24 mouse cellular contexts compared by ENCODE assay signal in genomic region chr10:38883816-38884599, GRCm38 (mm10).
A peak's percentile ranks its signal among the peaks of the same experiment; 100 is the strongest.
DNase-seq lines count a peak whose midpoint lies in the region; ATAC-seq lines count a peak whose summit lies in the region.
"Had no signal": no experiment of that assay in that cellular context is flagged by ENCODE, and none has a peak within 500 bp of the region (broad histone marks: within the 10 kb centered on the region; RNA-seq: fewer than 3 reads in every experiment).

No protein-coding gene starts in this region.

- peaks cover 6% of the 10 kb centered on the region; the same call in 1 of the 2 replicates for H3K4me1 ChIP-seq in kidney, embryonic 14.5 days (ENCODE audit: control insufficient read depth, insufficient read depth, low read length)
- peaks cover 16% of the 10 kb centered on the region; the same call in 1 of the 2 replicates for H3K4me1 ChIP-seq in lung, embryonic 16.5 days (replicated peaks; ENCODE audit: control insufficient read depth, insufficient read depth, low read length)
- H3K4me1 ChIP-seq: intestine, embryonic 15.5 days; liver, embryonic 15.5 days; midbrain, embryonic 13.5 days had no signal

- H3K27ac ChIP-seq in kidney, embryonic 14.5 days (ENCODE audit: low read depth, low read length): 0 out of 2 replicates have a peak overlapping the region, but pooled peaks have one; percentile 19
- H3K27ac ChIP-seq in lung, embryonic 16.5 days (ENCODE audit: low read length): 0 out of 2 replicates have a peak overlapping the region, but pooled peaks have one; percentile 40
- H3K27ac ChIP-seq: embryonic facial prominence, embryonic 15.5 days; heart, embryonic 15.5 days; intestine, embryonic 15.5 days; layer of hippocampus, adult 2 months; limb, embryonic 10.5 days; liver, embryonic 15.5 days; midbrain, embryonic 13.5 days had no signal

- peak; percentile 44 for DNase-seq in embryo, embryonic 10.5 days (ENCODE audit: low spot score)
- DNase-seq in embryo, embryonic 11 days: no peak
- DNase-seq in kidney, adult 11 months: no peak
- DNase-seq in lung, postnatal 14 days: no peak
- peak; percentile 39 for DNase-seq in lung, postnatal 25 days (ENCODE audit: low spot score)
- no peak for DNase-seq in right cerebral cortex, adult 2 months (ENCODE audit: low spot score in 2 of 2)
- DNase-seq: adrenal gland, postnatal 14 days; cerebellum, adult 2 months; cerebellum, postnatal 25 days; gastrocnemius, postnatal 10 days; kidney, postnatal 14 days; liver; right cerebral cortex, postnatal 14 days had no signal

- H3K9me3 ChIP-seq in kidney, embryonic 14.5 days (ENCODE audit: control insufficient read depth, low read length): no peaks in the 10 kb centered on the region
- no peaks in the 10 kb centered on the region for H3K9me3 ChIP-seq in lung, embryonic 16.5 days (ENCODE audit: control insufficient read depth, low read length)
- H3K9me3 ChIP-seq: embryonic facial prominence, embryonic 15.5 days; heart, embryonic 15.5 days; intestine, embryonic 15.5 days; limb, embryonic 10.5 days; liver, embryonic 15.5 days; midbrain, embryonic 13.5 days had no signal

- ATAC-seq in kidney, embryonic 14.5 days (ENCODE audit: low FRiP score, low TSS enrichment): peak; percentile 89
- peak; percentile 9; the same call in 1 of the 2 replicates for ATAC-seq in lung, embryonic 16.5 days (ENCODE audit: low read depth)
- ATAC-seq: forebrain, embryonic 14.5 days; hindbrain, embryonic 16.5 days; intestine, embryonic 15.5 days; midbrain, embryonic 13.5 days had no signal

- H3K27me3 ChIP-seq in kidney, embryonic 14.5 days (ENCODE audit: control insufficient read depth, insufficient read depth, low read length): no peaks in the 10 kb centered on the region
- no peaks in the 10 kb centered on the region for H3K27me3 ChIP-seq in lung, embryonic 16.5 days (ENCODE audit: control insufficient read depth, insufficient read depth, low read depth, low read length)
- H3K27me3 ChIP-seq: embryonic facial prominence, embryonic 15.5 days; heart, embryonic 15.5 days; intestine, embryonic 15.5 days; liver, embryonic 15.5 days; midbrain, embryonic 13.5 days had no signal

- 24% methylated on average over 2 of the region's 2 CpGs for WGBS in kidney, embryonic 14.5 days
- WGBS in lung, embryonic 16.5 days: 73% methylated on average over 2 of the region's 2 CpGs

- no peak overlapping the region for H3K9ac ChIP-seq in kidney, embryonic 14.5 days (ENCODE audit: low read depth, low read length)
- H3K9ac ChIP-seq in lung, embryonic 16.5 days (ENCODE audit: low read length): no peak overlapping the region
- H3K9ac ChIP-seq: embryonic facial prominence, embryonic 15.5 days; heart, embryonic 15.5 days; intestine, embryonic 15.5 days; liver, embryonic 15.5 days; midbrain, embryonic 13.5 days had no signal

- H3K4me2 ChIP-seq in kidney, embryonic 14.5 days (replicated peaks; ENCODE audit: low read depth, low read length): no peak overlapping the region
- H3K4me2 ChIP-seq in lung, embryonic 16.5 days (ENCODE audit: low read depth, low read length): no peak overlapping the region
- H3K4me2 ChIP-seq: embryonic facial prominence, embryonic 15.5 days; heart, embryonic 15.5 days; intestine, embryonic 15.5 days; liver, embryonic 15.5 days; midbrain, embryonic 13.5 days had no signal

- no peaks in the 10 kb centered on the region for H3K36me3 ChIP-seq in kidney, embryonic 14.5 days (ENCODE audit: control insufficient read depth, insufficient read depth, low read length)
- H3K36me3 ChIP-seq in lung, embryonic 16.5 days (ENCODE audit: control insufficient read depth, insufficient read depth, low read length): no peaks in the 10 kb centered on the region
- H3K36me3 ChIP-seq: embryonic facial prominence, embryonic 15.5 days; heart, embryonic 15.5 days; intestine, embryonic 15.5 days; limb, embryonic 10.5 days; liver, embryonic 15.5 days; midbrain, embryonic 13.5 days had no signal

- H3K4me3 ChIP-seq in kidney, embryonic 14.5 days (ENCODE audit: low read length): no peak overlapping the region
- no peak overlapping the region for H3K4me3 ChIP-seq in lung, embryonic 16.5 days (ENCODE audit: low read length)
- H3K4me3 ChIP-seq: embryonic facial prominence, embryonic 15.5 days; heart, embryonic 15.5 days; intestine, embryonic 15.5 days; layer of hippocampus, adult 2 months; limb, embryonic 10.5 days; liver, embryonic 15.5 days; midbrain, embryonic 13.5 days had no signal

Comparison
In these comparisons a context has a peak if more than half of its experiments do, and no peak if none do; other contexts are left out.
1. DNase-seq: peak in embryo, embryonic 10.5 days (single experiment) and lung, postnatal 25 days (single experiment); none in embryo, embryonic 11 days (single experiment), kidney, adult 11 months (single experiment), lung, postnatal 14 days (single experiment) and right cerebral cortex, adult 2 months (0 of 2).